Mouse (Mus musculus) splenic B cell, adult 2 months (primary cell): Measurements from ENCODE around the gene Bmi1.
A peak's percentile ranks its signal among the peaks of the same experiment; 100 is the strongest.

Experiments used
- DNase-seq: peaks from one replicate; pipeline ENCODE4 v3.0.0-alpha.2; 2011; ENCODE audit warnings: low read depth, low spot score
- H3K27me3 ChIP-seq: 2 replicates; pipeline ENCODE4 v1.6.1; 2012; ENCODE audit warnings: mild to moderate bottlenecking, low read length, moderate library complexity, mixed read lengths; ENCODE audit not compliant: control insufficient read depth, poor library complexity, insufficient read depth, severe bottlenecking
- H3K36me3 ChIP-seq: 2 replicates; pipeline ENCODE4 v1.6.1; 2012; ENCODE audit warnings: mild to moderate bottlenecking, low read length, moderate library complexity, mixed read lengths; ENCODE audit not compliant: control insufficient read depth, poor library complexity, insufficient read depth, severe bottlenecking

Bmi1 gene

GRCm38 (mm10) chr2:18693871-18694610, 17.2 kb downstream of the Bmi1 start, which contains the start of gene Spag6:
Gene Spag6, plus strand, starts transcription at chr2:18694032.
- peaks cover 7% of the 10 kb centered on the region for H3K27me3 ChIP-seq
- peak; percentile 73 for DNase-seq
- no peaks in the 10 kb centered on the region for H3K36me3 ChIP-seq

GRCm38 (mm10) chr2:18694611-18694950, 17.8 kb downstream of the Bmi1 start:
- DNase-seq: no peak
- Histone ChIP-seq H3K36me3 (no peaks in the 10 kb centered on the region), H3K27me3 (peaks cover 7% of the 10 kb centered on the region)

GRCm38 (mm10) chr2:18695163-18695562, 18.3 kb downstream of the Bmi1 start:
- no peak for DNase-seq
- Histone ChIP-seq H3K36me3 (no peaks in the 10 kb centered on the region), H3K27me3 (peaks cover 4% of the 10 kb centered on the region)

- H3K27me3 ChIP-seq: peaks cover 4% of the 10 kb centered on the region
- no peaks in the 10 kb centered on the region for H3K36me3 ChIP-seq
- DNase-seq: peak; percentile 22
Observed at GRCm38 (mm10) chr2:18695629-18696150, 18.9 kb downstream of the Bmi1 start.

- DNase-seq: peak; percentile 32
- H3K27me3 ChIP-seq: peaks cover 4% of the 10 kb centered on the region
- H3K36me3 ChIP-seq: no peaks in the 10 kb centered on the region
Observed at GRCm38 (mm10) chr2:18697591-18698244, 20.9 kb downstream of the Bmi1 start.

GRCm38 (mm10) chr2:18698663-18699385, 22.0 kb downstream of the Bmi1 start:
- H3K36me3 ChIP-seq: no peaks in the 10 kb centered on the region
- peak; percentile 50 for DNase-seq
- H3K27me3 ChIP-seq: peaks cover 3% of the 10 kb centered on the region

- peaks cover 2% of the 10 kb centered on the region for H3K27me3 ChIP-seq
- peak; percentile 11 for DNase-seq
Observed at GRCm38 (mm10) chr2:18699401-18699990, 22.7 kb downstream of the Bmi1 start.

GRCm38 (mm10) chr2:18710356-18710755, 33.5 kb downstream of the Bmi1 start:
- no peak for DNase-seq
- H3K27me3 ChIP-seq: peaks cover 2% of the 10 kb centered on the region; the same call in 1 of the 2 replicates
- no peaks in the 10 kb centered on the region for H3K36me3 ChIP-seq

More at GRCm38 (mm10) chr2:18699401-18699990, 22.7 kb downstream of the Bmi1 start:
- H3K36me3 ChIP-seq: no peaks in the 10 kb centered on the region

GRCm38 (mm10) chr2:18713071-18713470, 36.3 kb downstream of the Bmi1 start:
- Histone ChIP-seq H3K27me3 (peaks cover 2% of the 10 kb centered on the region; the same call in 1 of the 2 replicates), H3K36me3 (no peaks in the 10 kb centered on the region)
- no peak for DNase-seq

GRCm38 (mm10) chr2:18714337-18714736, 37.5 kb downstream of the Bmi1 start:
- Histone ChIP-seq H3K27me3 (peaks cover 2% of the 10 kb centered on the region; the same call in 1 of the 2 replicates), H3K36me3 (no peaks in the 10 kb centered on the region)
- DNase-seq: peak; percentile 36

GRCm38 (mm10) chr2:18718521-18718920, 41.7 kb downstream of the Bmi1 start:
- H3K27me3 ChIP-seq: no peaks in the 10 kb centered on the region
- DNase-seq: no peak
- no peaks in the 10 kb centered on the region for H3K36me3 ChIP-seq

GRCm38 (mm10) chr2:18722208-18722830, 45.5 kb downstream of the Bmi1 start:
- Histone ChIP-seq H3K36me3 (no peaks in the 10 kb centered on the region), H3K27me3 (no peaks in the 10 kb centered on the region)
- no peak for DNase-seq

GRCm38 (mm10) chr2:18724462-18724861, 47.6 kb downstream of the Bmi1 start:
- DNase-seq: no peak
- H3K27me3 ChIP-seq: no peaks in the 10 kb centered on the region
- H3K36me3 ChIP-seq: no peaks in the 10 kb centered on the region

GRCm38 (mm10) chr2:18725880-18726279, 49.1 kb downstream of the Bmi1 start:
- DNase-seq: no peak
- H3K36me3 ChIP-seq: no peaks in the 10 kb centered on the region
- H3K27me3 ChIP-seq: no peaks in the 10 kb centered on the region
